Mouse (Mus musculus) left cerebral cortex, adult 18-20 months (tissue): ENCODE measurements at regions not wholly inside any gene's neighbourhood (a gene's known extent, or its start where the extent isn't known, plus 50 kb on each side); places are given as distances from the start of the nearest gene placed in this dataset.

Experiments
- DNase-seq, 2 experiments: peaks; one replicate each; pipeline ENCODE4 v3.0.0; 2021 to 2022; ENCODE audit warnings: low spot score in 2 of 2, mixed read lengths in 1 of 2

DNA sequence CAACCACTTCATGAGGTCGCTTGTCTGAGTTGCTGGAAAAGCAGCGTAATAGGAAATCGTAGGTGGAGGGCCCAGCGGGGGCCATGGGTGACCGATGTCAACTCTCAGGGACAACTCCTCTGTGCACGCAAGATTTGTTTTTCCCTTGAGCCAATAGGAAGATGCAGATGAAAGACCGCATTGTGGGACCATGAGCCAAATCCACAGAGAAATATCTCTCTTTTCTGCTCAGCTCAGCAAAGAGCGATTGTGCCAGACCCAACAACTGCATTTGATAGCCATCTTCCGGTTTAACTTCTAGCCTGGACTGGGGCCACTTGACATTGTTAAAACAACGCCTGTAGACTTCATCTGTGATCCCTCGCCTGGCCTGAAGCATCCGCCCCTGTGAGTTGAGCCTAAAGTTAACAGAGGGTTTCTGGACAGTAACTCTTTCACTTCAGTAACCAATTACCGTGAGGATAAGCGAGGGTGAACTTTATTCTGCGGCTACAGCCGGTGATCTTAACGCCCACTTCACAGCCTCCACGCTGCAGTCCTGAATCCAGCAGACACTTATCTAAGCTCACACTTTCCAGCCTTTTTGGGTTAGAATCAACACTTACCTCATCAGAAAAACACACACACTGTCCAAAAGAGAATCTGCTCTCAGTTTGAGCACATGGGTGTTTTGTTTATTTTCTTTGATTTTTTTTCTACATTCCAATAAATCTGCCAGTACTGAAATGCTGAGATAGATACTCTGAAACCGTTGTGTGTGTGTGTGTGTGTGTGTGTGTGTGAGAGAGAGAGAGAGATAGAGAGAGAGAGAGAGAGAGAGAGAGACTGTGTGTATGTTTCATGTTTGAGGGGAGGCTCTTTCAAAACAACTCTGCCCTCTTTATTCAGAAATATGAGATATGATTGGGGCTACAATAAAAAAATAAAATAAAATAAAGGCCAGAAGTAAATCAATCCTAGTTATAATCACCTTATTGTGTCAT, 111.9 kb downstream of the Tomm20 start:
- DNase-seq = peak; percentile 24 to 50

DNA sequence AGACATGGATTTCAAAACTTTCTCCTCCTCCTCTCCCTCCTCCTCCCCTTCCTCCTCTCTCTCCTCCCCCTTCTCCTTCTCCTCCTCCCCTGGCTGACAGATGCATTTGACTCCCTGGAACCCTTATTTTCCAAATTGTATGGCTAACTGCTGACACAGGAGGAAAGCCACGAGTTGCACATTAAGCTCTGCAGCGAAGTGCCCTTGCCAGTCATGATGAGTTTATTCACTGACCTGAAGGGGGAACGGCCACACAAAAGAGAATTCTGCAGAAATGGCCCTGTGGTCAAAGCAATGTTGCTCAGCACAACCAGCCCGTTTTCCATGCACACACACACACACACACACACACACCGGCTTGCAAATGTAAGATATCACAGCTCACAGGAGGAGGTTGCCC, 112.6 kb downstream of the Tomm20 start:
- DNase-seq = no peak

- DNase-seq = no peak
Observed at GRCm38 (mm10) chr8:126832163-126832978, 113.3 kb downstream of the Tomm20 start.

- DNase-seq = no peak
Observed at GRCm38 (mm10) chr8:126831312-126832162, 114.1 kb downstream of the Tomm20 start.

DNA sequence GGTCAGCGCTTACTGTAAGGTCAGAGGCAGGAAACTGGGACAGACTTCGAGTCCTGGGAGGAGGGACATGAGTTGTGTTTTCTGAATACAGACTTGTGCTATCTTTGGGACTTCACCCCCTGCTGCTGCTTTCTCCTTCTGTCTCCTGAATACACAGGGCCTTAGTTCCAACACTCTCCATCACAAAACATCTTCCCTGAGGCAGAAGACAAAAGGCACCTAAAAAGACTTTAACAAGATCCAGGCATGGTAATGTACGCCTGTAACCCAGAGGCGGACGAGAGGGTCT, 115.5 kb downstream of the Tomm20 start:
- DNase-seq = no peak

DNA sequence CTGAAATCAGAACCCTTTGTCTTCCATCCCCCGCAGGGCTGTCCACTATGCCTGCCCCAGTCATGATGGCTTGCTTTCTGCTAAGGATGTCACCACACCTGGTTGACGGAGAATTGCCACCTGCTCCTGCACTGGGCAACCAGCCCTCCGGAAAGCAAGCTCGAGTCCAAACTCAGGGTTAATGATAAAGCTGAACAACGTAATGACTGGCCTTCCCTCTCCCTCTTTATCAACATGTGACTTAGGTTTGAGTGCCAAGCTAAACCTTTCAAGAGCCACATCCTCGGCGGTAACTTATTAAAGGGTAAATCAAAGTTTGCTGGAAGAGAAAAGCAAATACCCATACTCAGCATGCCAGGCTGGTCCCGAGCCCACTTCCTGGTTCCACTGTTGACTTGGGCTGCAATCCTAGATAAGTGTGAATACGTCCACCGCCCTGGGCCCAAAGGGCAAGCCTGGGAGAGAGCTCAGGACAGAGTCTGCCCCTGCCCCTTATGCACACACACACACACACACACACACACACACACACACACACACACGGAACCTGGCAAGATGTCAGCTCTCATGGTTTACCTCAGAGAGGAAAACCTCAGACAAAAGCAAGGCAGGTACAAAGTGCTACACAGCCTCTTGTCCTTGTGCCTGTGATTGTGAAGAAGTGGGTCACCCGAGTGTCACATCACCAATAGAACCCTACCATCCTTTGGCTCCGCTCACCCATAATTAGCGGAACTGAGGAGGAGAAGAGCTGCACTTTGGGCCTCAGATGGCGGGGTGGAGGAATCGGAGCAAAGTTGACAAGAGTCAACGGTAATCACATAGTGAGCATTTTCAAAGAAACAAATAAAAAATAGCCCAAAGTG, 116.0 kb downstream of the Tomm20 start:
- no peak for DNase-seq

DNA sequence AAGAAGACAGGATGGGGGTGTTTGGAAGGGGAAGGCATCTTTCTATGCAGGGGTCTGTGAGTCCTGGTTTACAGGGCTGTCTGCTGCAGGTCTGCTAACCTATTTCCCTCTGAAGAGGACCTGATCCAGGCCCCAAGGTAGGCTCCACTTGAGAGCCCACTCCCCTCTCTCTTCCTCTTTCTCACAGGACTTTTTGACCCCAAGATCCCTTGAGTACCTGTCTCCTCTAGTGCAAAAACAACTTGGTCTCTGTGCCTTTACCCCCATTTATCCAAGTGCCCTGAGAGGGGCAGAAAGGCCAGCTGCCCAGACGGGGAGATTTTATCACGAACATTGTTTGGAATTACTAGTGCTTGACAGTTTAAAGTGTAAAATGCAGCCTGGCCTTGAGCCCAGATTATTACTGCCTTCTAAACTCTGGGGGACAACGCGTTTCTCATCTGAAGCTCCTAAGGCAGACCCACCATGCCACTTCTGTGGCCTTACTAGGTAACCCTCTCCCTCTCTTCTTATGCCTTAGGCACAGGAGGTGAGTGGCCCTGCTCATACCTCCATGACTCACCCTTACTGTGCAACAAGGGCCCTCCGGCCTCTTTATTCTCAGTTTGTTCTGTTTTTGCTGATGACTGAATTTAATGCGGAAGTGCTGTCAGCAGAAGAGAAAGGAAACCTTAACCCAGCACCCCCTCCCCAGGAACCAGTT, 117.8 kb downstream of the Tomm20 start:
- DNase-seq = no peak

- no peak for DNase-seq
Observed at GRCm38 (mm10) chr8:126826328-126827285, 119.0 kb downstream of the Tomm20 start.

DNA sequence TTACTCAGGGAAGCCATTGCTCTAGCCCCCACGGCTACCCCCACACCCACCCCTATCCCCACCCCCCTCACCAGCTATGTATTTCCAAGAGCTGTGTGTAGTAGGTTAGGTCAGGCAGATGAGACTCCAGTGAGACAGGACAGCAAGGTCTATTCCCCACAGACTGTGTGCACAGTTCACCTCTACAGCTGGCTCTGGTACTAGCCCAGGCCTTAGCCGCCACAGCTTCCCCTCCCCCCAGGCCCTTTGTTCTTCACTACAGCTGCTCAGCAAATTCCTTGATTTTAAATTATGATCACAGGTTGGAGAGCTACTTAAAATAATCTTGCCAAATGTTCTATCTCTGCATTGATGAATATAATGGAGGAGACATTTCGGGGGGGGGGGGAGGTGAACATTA, 119.8 kb downstream of the Tomm20 start:
- DNase-seq = no peak

DNA sequence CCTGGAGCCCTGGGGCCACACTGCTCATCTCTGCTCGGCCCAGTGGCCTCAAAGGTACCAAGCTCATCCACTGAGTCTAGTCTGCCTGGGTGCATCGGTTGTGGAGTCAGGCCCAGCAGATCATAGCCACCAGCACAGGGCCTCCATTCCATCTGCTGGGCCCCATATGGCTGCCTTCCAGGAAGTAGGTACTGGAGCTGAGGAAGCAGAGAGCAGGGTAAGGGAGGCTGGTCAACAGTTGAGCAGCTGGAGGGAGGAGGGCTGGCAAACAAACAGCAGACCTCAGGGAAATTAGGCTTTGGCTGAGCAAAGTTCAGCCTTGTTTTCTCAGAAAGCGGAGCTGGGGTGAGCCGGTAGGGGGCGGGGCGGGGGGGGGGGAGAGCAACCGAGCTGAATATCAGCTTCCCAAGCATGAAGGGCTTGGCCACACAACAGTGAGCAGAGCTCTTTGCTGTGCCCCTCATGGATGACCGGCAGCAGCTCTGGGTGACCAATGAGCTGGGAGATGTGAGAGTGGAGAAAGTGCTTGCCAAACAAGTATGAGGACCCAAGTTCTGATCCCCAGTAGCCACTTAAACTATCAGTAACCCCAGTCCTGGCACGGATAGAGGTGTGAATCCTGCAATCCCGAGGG, 121.0 kb downstream of the Tomm20 start:
- no peak for DNase-seq

- DNase-seq = no peak
Observed at GRCm38 (mm10) chr8:126822269-126822668, 123.4 kb downstream of the Tomm20 start.

DNA sequence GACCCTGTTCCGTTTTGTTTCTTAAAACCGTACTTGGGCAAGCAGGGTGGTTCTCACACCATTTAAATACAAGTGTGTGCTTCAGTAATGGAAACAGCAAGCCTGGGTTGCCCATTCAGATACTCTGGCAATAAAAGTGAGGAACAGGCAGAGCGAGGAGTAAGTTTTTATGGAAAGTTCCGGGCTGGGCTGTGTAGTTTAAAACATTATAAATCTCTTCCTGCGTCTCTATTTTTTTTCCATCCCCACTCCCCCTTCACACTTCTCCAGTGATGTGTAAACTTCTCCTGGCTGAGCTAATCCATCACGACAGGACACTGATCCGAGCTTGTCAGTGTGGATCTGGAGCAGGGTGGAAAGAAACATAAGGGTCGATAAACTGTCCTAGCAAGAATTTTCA, 124.4 kb downstream of the Tomm20 start:
- no peak for DNase-seq

GRCm38 (mm10) chr8:126820502-126820901, 125.1 kb downstream of the Tomm20 start:
- no peak for DNase-seq

- no peak for DNase-seq
Observed at GRCm38 (mm10) chr8:126819261-126819660, 126.4 kb downstream of the Tomm20 start.

DNA sequence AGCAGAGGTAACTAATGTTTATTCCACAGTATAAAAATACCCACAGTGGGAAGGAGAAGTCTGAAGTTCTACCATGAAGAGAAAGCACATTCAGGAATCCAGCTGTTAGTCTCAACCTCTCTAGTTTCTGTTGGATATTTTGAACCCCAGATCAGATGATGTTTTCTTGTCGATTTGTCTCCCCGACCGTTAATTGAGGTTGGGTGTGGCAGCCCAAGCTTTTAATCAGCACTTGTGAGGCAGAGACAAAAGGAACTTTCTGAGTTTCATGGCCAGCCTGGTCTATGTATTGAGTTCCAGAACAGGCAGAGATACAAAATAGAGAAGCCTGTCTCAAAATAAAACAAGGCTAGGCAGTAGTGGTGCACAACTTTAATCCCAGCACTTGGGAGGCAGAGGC, 129.5 kb downstream of the Tomm20 start:
- no peak for DNase-seq

DNA sequence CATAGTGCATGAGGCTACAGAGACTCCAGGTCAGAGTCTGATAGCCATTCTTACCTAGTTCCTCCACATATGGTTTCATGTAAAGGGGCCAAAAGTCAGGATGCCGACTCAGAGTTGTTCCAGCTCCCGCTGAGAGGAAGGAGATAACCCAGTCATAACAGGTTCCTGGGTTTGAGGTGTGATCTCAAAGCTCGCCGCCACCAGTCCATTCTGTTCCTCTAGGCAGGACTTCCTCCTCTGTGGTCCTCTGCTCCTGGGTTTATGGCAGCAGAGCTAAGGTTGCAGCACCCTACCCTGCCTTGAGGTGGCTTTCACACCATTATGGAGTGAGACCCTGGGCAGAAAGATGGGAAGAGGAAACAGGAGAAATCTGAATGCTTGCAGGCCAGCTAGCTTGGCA, 131.2 kb downstream of the Tomm20 start:
- DNase-seq = no peak

DNA sequence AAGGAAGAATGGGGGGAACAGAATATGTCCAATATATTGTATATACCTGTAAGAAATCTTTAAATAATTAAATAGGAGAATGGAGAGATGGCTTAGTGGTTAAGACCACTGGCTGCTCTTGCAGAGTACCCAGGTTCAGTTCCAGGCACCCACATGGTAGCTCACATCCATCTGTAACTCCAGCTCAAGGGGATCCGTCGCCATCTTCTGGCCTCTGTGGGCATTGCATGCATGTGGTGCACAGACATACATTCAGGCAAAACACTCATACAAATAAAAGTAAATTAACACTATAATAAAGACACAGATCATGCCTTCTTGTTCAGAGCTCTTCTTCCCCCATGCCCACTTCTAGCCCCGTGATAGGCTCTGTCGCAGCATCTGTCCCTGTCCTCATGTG, 132.0 kb downstream of the Tomm20 start:
- no peak for DNase-seq

- DNase-seq = no peak
Observed at GRCm38 (mm10) chr8:126812777-126813176, 132.9 kb downstream of the Tomm20 start.
